Mouse (Mus musculus): ENCODE data around the gene Armcx5.
"Not testable (repeated sequence)": the region's sequence is repeated elsewhere in the genome, so short reads cannot be mapped to it uniquely, and the experiment has no call there.

Armcx5 gene

GRCm38 (mm10) chrX:135742304-135743055 is at the start of gene Armcx5, which contains the start of gene Gprasp1:
Armcx5 (plus strand) TSS chrX:135742733.
Gprasp1 (plus strand) TSS chrX:135742733.
- DNase-seq, result peak; percentile 89 to 92

- no peak for DNase-seq
These were observed 48.9 kb upstream of the Armcx5 start, which contains the start of gene Tcp11x2 for GRCm38 (mm10) chrX:135693633-135694032. Tcp11x2 (minus strand) TSS chrX:135693790.

- DNase-seq, result no peak
These were observed 39.4 kb upstream of the Armcx5 start for GRCm38 (mm10) chrX:135703111-135703510.

GRCm38 (mm10) chrX:135704349-135704748 is 38.2 kb upstream of the Armcx5 start:
- no peak for DNase-seq

GRCm38 (mm10) chrX:135712845-135713244 is 29.7 kb upstream of the Armcx5 start:
- no peak for DNase-seq

- DNase-seq, result no peak
These were observed 17.4 kb upstream of the Armcx5 start, which contains the start of gene Tmsb15a for GRCm38 (mm10) chrX:135725161-135725560. Tmsb15a (minus strand) TSS chrX:135725261.

- peak in 1 of 2 experiments; percentile 2 for DNase-seq
These were observed 3.6 kb upstream of the Armcx5 start for GRCm38 (mm10) chrX:135738730-135739520.

GRCm38 (mm10) chrX:135743056-135743355 is 473 bp downstream of the Armcx5 start:
- DNase-seq, result no peak

- not testable (repeated sequence) for DNase-seq
These were observed 2.8 kb downstream of the Armcx5 start for GRCm38 (mm10) chrX:135745376-135745775.

- DNase-seq, result peak; percentile 47 to 75
These were observed 10.3 kb downstream of the Armcx5 start for GRCm38 (mm10) chrX:135752832-135753231.

GRCm38 (mm10) chrX:135761707-135762106 is 19.2 kb downstream of the Armcx5 start:
- peak in 1 of 2 experiments; percentile 7 for DNase-seq

GRCm38 (mm10) chrX:135768043-135768548 is 25.6 kb downstream of the Armcx5 start:
- DNase-seq, result no peak

- DNase-seq, result no peak
These were observed 26.0 kb downstream of the Armcx5 start for GRCm38 (mm10) chrX:135768565-135768964.

- DNase-seq, result no peak
These were observed 49.0 kb downstream of the Armcx5 start for GRCm38 (mm10) chrX:135791536-135791935.

- no peak for DNase-seq
These were observed 49.8 kb downstream of the Armcx5 start for GRCm38 (mm10) chrX:135792326-135792725.

- DNase-seq, result peak; percentile 3 to 8
These were observed 53.2 kb downstream of the Armcx5 start for GRCm38 (mm10) chrX:135795591-135796304.

- DNase-seq, result not testable (repeated sequence)
These were observed 54.0 kb downstream of the Armcx5 start for GRCm38 (mm10) chrX:135796305-135797211.

Data from kidney, adult 8-10 months (tissue).